In the genomic region with DNA sequence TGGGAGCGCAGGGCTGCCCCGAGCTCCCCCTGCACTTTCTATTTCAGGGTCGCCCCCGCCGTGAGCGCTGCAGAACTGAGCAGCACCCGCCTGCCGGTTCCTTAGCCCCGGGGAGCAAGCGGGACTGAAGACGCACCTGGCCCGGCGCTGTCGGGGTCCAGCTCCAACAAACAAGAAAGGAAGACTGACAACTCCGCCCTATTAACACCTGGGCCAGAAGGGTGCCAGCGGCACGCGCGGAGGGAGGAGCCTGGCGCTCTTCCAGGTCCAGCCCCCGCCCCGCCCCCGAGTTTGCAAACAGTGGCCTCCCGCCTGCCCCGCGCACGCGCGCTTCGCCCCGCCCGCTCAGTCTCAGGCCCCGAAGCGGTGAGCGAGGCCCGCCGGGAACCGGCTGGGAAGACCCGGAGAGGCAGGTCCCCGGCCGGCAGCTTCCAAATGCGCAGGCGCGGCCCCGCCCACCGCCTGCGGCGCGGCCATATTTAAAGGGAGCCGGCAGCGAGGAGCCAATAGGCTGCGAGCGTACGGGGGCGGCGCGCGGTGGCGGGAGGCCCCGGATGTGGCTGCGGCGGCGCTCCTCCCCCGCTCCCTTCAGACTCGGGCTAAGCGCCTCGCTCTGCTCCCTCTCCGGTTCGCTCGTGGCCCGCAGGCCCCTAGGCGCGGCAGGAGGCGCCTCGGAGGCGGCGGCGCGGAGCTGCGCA, we compare ENCODE assay signal across 8 mouse cellular contexts. TPM values are rescaled to one million over a fixed set of nuclear protein-coding genes. Genes with fewer than 3 reads are reported as not detected.
A peak's percentile ranks its signal among the peaks of the same experiment; 100 is the strongest.
DNase-seq lines count a peak whose midpoint lies in the region; ATAC-seq and TF ChIP-seq lines count a peak whose summit lies in the region.

Gene Lsm14b, plus strand, starts transcription at position 587 of the 698 bp plus-strand sequence.

- in situ Hi-C loops in Patski (cut with MboI; ENCODE audit: low pct_unique_long_range_greater_than_20kb): no loop called here

- H3K27me3 ChIP-seq in Patski: peaks cover 9% of the 10 kb centered on the region
- peaks cover 20% of the 10 kb centered on the region for H3K27me3 ChIP-seq in hindbrain, embryonic 14.5 days (ENCODE audit: control insufficient read depth, insufficient read depth, low read length)

- H3K4me2 ChIP-seq in hindbrain, embryonic 14.5 days (replicated peaks): peak within 1 kb of the TSS; percentile 98

- peak within 1 kb of the TSS; percentile 94 for H3K27ac ChIP-seq in hindbrain, embryonic 14.5 days

- peak within 1 kb of the TSS; percentile 97 for H3K9ac ChIP-seq in hindbrain, embryonic 14.5 days

- WGBS in hindbrain, embryonic 14.5 days: under 1% methylated on average over 53 of the region's 80 CpGs

- peak; percentile 95 for ATAC-seq in Patski
- peak; percentile 95 for ATAC-seq in hindbrain, embryonic 14.5 days (ENCODE audit: low FRiP score)

- peaks cover 32% of the 10 kb centered on the region for H3K4me1 ChIP-seq in hindbrain, embryonic 14.5 days (replicated peaks; ENCODE audit: control insufficient read depth, insufficient read depth, low read length)

- H3K36me3 ChIP-seq in hindbrain, embryonic 14.5 days (replicated peaks; ENCODE audit: control insufficient read depth, insufficient read depth): peaks cover 21% of the 10 kb centered on the region

- peak; percentile 62 for DNase-seq in Patski (ENCODE audit: low read depth, low spot score)
- peak; percentile 98 to 100 for DNase-seq in cerebellum, postnatal 14 days
- DNase-seq in frontal cortex, postnatal 25 days (ENCODE audit: low spot score in 2 of 2): peak; percentile 97 to 98
- DNase-seq in hindbrain, embryonic 14.5 days (ENCODE audit: low spot score): peak; percentile 99
- peak; percentile 99 for DNase-seq in layer of hippocampus, postnatal 36 days
- DNase-seq in lung, postnatal 36 days: peak; percentile 97
- peak; percentile 99 for DNase-seq in retina, postnatal 1 day
- peak; percentile 96 to 99 for DNase-seq in urinary bladder, adult 18-20 months (ENCODE audit: low spot score in 2 of 2)

- H3K4me3 ChIP-seq in hindbrain, embryonic 14.5 days (replicated peaks; ENCODE audit: low read length): peak within 1 kb of the TSS; percentile 99

- CTCF ChIA-PET in Patski (lab: Charles Lee): no interaction called here

- no peak for TF ChIP-seq CTCF in Patski (IDR thresholded peaks at IDR 0.05)

- no peaks in the 10 kb centered on the region for H3K9me3 ChIP-seq in hindbrain, embryonic 14.5 days (ENCODE audit: control insufficient read depth, low read length)

- POLR2A ChIA-PET in Patski (lab: Charles Lee): interaction anchor here (1.3 to 1.8 kb wide), 4 partner anchors 11 to 44 kb away, joined by 4 to 11 read pairs (median 5); partner anchors contain the start of genes Psma7 and Ss18l1

RNA-seq across cellular contexts. Expression of gene Lsm14b, which starts in this region (rescaled TPM):
- polyA plus RNA-seq in Patski (2021): 51.1 TPM
- polyA plus RNA-seq in hindbrain, embryonic 14.5 days (2014; fragmentation: Nextera tagmentation; extraction: Ambion mirVana): 16.1 and 16.9 TPM in 2 replicates
- total RNA-seq in layer of hippocampus, postnatal 36 days (2021): 100 to 1,000 TPM in 1 of 2 experiments, 10 to 100 TPM in 1; 97.5 to 105 TPM

Comparison
In these comparisons a context has a peak if more than half of its experiments do, and no peak if none do; other contexts are left out.
1. Peak in every context shown above with its lines: DNase-seq, ATAC-seq, H3K4me3 ChIP-seq and H3K27ac ChIP-seq.